Mouse (Mus musculus) midbrain, embryonic 15.5 days (tissue): Measurements from ENCODE around the gene Clcn5. TPM values are rescaled to one million over a fixed set of nuclear protein-coding genes. Genes with fewer than 3 reads are reported as not detected.

Source experiments
- ATAC-seq: fragments of 200-750 bp; cut with Nextera tagmentation; replicated peaks from 2 replicates; pipeline ENCODE4 v1.8.0; 2017; ENCODE audit warnings: moderate TSS enrichment
- H3K27ac ChIP-seq: fragments of 300-500 bp; sonication (generic); 2 replicates; pipeline ENCODE4 v1.5.1; 2015; ENCODE audit warnings: mild to moderate bottlenecking, inconsistent platforms
- H3K27me3 ChIP-seq: fragments of 300-500 bp; sonication (generic); replicated peaks from 2 replicates; pipeline ENCODE4 v1.6.1; 2015; ENCODE audit warnings: inconsistent platforms
- H3K36me3 ChIP-seq: fragments of 300-500 bp; sonication (generic); replicated peaks from 2 replicates; pipeline ENCODE4 v1.6.1; 2015; ENCODE audit warnings: inconsistent platforms
- H3K4me1 ChIP-seq: fragments of 300-500 bp; sonication (generic); 2 replicates; pipeline ENCODE4 v1.6.1; 2015; ENCODE audit warnings: inconsistent platforms
- H3K4me2 ChIP-seq: fragments of 300-500 bp; sonication (generic); 2 replicates; pipeline ENCODE4 v1.6.1; 2015; ENCODE audit warnings: inconsistent platforms, mild to moderate bottlenecking, moderate library complexity
- H3K4me3 ChIP-seq: fragments of 300-500 bp; sonication (generic); 2 replicates; pipeline ENCODE4 v1.5.1; 2015; ENCODE audit warnings: mild to moderate bottlenecking, inconsistent platforms
- H3K9ac ChIP-seq: fragments of 300-500 bp; sonication (generic); 2 replicates; pipeline ENCODE4 v1.6.1; 2015; ENCODE audit warnings: mild to moderate bottlenecking, inconsistent platforms
- H3K9me3 ChIP-seq: fragments of 300-500 bp; sonication (generic); 2 replicates; pipeline ENCODE4 v1.6.1; 2016; ENCODE audit warnings: inconsistent platforms
- WGBS: fragments of 180-500 bp; shearing (Covaris S2); methylation state at CpG from one replicate; pipeline ENCODE4 v1.1.7; 2015; ENCODE audit warnings: mixed read lengths; 5-methylcytosine and 5-hydroxymethylcytosine counted together
- microRNA counts: library from miRNA; unstranded; fragments of <30 nt; microRNA quantifications from one replicate; lab custom pipeline; 2016
- microRNA-seq: library from miRNA; unstranded; fragments of <30 nt; microRNA quantifications from one replicate; pipeline ENCODE4, GENCODE M21; 2016
- polyA plus RNA-seq: library from polyadenylated mRNA; unstranded; fragments of >200 nt; fragmentation: Nextera tagmentation; extraction: Ambion mirVana; gene quantifications from 2 replicates; pipeline ENCODE4 v1.2.1, GENCODE M21; 2015

Clcn5 gene
- polyA plus RNA-seq, 1 experiment from 2014 or later, result 7.9 TPM

DNA sequence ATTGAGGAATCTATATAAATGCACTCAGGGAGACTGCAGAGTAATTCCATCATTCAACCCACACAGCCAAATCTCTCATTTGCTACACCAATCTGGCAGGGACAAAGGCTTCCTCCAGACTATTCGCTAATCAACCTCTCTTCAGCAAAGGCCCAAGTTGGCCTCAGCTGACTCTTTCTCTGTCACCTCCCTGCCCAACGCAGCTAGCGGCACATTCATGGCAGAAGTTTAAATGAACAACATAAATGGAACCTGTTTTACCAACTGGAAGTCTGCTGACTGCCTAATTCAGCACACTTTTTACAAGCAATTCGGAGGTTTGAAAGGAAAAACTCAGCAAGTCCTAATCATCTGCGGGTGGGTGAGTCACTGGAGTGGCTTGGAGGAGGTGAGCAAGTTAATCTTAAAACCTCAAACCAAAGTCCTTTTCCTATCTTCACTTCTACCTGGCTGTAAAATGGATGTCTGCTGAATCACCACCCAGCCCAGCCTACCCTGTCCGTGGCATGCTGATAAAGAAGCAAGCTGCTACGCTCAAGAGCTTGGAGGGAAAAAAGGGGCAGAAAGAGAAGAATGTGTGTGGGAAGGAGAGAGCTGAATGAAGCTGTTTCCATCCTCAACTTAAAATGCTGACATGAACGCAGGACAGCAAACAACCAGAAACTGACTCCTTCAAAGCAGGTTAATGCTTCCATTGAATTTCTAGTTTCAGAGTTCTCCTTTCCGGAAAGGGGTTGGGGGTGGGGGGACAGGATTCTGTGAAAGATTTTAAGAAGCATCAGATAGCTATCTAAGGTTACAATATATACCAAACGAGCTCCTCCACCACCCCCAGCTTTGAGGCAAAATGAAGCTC, 131.5 kb downstream of the Clcn5 start:
- Histone ChIP-seq H3K9me3 (no peaks in the 10 kb centered on the region), H3K27ac (peak overlapping the region; percentile 88), H3K27me3 (no peaks in the 10 kb centered on the region), H3K36me3 (no peaks in the 10 kb centered on the region), H3K4me1 (no peaks in the 10 kb centered on the region), H3K4me2 (peak overlapping the region; percentile 47), H3K4me3 (peak overlapping the region; percentile 42), H3K9ac (peak overlapping the region; percentile 49)
- 35% methylated on average over 10 of the region's 10 CpGs for WGBS
- ATAC-seq, result peak; percentile 66

DNA sequence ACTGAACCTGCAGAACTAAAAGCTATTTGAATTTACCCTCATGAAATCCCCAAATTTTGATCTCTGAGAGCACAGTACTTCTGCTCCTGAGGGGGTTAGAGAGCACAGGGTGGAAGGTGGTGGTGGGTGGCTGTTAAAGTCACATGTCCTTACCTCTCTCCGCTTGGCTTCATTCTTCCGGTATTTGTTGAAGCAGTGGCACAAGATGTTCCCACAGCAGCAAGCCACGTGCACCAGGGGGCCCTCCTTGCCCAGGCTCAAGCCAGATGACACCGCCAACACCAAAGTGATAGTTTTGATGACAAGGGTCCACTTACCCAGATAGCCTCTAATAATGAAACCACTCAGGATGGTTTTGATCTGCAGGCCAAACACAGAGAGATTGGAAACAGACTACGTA, 149.0 kb downstream of the Clcn5 start:
- H3K36me3 ChIP-seq, result peaks cover 3% of the 10 kb centered on the region; the same call in 1 of the 2 replicates
- H3K9ac ChIP-seq, result no peak overlapping the region
- no peak overlapping the region for H3K4me3 ChIP-seq
- 91% methylated on average over 5 of the region's 5 CpGs for WGBS
- no peaks in the 10 kb centered on the region for H3K27me3 ChIP-seq
- H3K4me2 ChIP-seq, result no peak overlapping the region
- no peaks in the 10 kb centered on the region for H3K4me1 ChIP-seq
- no peaks in the 10 kb centered on the region for H3K9me3 ChIP-seq
- ATAC-seq, result no peak
- H3K27ac ChIP-seq, result no peak overlapping the region

DNA sequence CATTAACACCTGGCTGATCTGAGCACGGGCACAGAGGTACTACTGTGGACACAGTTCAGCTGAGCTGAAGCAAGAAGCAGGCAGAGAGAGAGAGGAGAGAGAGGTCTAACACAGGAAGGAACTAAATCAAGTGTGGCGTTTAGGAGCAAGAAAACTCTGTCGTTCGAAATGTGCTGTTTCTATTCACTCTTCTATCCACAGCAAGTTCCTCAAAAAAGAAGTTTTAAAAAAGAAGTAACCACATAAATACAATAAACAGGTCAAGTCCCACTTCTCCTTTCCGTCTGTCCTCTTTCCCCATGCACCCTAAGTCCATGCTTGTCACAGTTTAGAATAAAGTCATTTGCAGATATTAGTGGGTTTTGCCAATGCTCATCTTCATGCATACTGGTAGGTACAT, 150.4 kb downstream of the Clcn5 start:
- peaks cover 3% of the 10 kb centered on the region; the same call in 1 of the 2 replicates for H3K36me3 ChIP-seq
- ATAC-seq, result no peak
- no peaks in the 10 kb centered on the region for H3K9me3 ChIP-seq
- no peak overlapping the region for H3K9ac ChIP-seq
- no peaks in the 10 kb centered on the region for H3K27me3 ChIP-seq
- H3K4me1 ChIP-seq, result no peaks in the 10 kb centered on the region
- H3K27ac ChIP-seq, result no peak overlapping the region
- H3K4me3 ChIP-seq, result no peak overlapping the region
- no peak overlapping the region for H3K4me2 ChIP-seq
- 88% methylated on average over 5 of the region's 5 CpGs for WGBS

DNA sequence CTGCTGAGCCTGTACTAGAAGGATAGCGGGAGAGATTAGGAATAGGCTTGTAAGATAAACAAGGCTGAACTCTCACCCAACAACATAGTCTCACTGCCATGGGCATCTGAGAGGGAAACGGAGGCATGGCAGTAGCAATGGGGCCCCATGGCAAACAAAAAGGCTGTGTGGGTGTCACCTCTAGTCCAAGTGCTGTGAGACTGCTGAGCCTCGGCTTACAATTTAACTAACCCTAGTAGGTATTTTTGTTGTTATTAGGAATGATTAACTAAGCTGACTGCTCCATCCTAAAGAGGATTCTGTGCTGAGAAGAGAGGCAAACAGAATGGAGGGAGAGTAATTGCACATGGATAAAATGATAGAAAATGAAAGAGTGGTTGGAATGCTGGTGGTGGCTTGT, 161.2 kb downstream of the Clcn5 start:
- no peak overlapping the region for H3K27ac ChIP-seq
- H3K9me3 ChIP-seq, result no peaks in the 10 kb centered on the region
- ATAC-seq, result no peak
- no peak overlapping the region for H3K4me3 ChIP-seq
- no peaks in the 10 kb centered on the region for H3K27me3 ChIP-seq
- H3K4me2 ChIP-seq, result no peak overlapping the region
- H3K4me1 ChIP-seq, result no peaks in the 10 kb centered on the region
- H3K36me3 ChIP-seq, result no peaks in the 10 kb centered on the region; the same call in 1 of the 2 replicates
- H3K9ac ChIP-seq, result no peak overlapping the region
- WGBS, result 89% methylated on average over 3 of the region's 3 CpGs

DNA sequence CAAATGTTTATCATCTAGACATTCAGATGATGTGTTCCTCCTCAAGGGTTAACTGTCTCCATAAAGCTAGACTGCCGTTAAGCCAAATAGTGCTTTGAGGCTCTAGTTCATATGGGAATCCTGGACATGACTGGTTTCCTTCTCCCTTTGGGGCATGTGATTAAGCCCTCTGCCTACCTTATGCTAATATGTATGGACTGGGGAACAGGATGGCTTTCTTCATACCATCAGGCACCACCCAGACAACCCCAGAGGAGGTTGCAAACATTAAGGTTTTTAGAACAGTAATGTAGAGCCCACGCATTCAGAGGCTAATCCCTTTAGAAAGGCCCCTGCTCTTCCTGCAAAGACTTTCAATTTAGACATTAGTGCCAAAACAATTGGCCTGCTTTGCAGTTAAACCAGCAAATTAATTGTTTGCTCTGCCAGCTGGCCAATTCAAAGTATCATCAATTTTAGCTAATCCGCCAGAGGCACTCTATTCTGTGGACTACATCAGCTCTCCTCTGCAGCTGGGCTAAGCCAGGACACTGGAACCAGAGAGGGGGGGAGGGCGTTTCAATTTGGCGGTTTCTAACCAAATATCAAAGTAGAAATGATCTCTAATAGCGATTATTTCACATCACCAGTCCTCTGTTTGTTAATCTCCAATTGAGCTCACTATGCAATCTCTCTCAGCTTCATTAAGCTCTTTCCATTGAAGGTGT, 163.0 kb downstream of the Clcn5 start:
- no peaks in the 10 kb centered on the region for H3K4me1 ChIP-seq
- no peak overlapping the region for H3K4me3 ChIP-seq
- no peaks in the 10 kb centered on the region for H3K27me3 ChIP-seq
- WGBS, result 38% methylated on average over 6 of the region's 6 CpGs
- no peak overlapping the region for H3K27ac ChIP-seq
- no peaks in the 10 kb centered on the region; the same call in 1 of the 2 replicates for H3K36me3 ChIP-seq
- H3K9me3 ChIP-seq, result no peaks in the 10 kb centered on the region
- no peak overlapping the region for H3K9ac ChIP-seq
- peak; percentile 69 for ATAC-seq
- H3K4me2 ChIP-seq, result no peak overlapping the region

DNA sequence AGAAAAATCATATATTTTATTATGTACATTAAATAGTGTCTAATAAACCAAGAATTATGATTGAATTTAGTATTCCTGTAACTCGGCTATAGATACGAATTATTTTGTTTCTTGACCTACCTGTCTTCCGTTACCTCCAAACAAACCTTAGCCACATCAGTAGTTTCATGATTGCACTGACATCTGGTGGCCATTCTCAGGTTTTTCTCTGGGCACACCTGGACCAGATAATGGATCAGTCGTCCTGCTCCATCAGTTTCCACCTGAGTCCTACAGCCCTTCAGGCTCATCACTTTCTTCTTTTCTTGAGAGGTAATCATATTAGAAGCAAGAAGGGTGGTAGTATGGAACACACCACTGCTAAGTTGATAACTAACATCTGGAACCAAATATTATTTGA, 169.0 kb downstream of the Clcn5 start:
- H3K36me3 ChIP-seq, result no peaks in the 10 kb centered on the region
- no peak overlapping the region for H3K4me2 ChIP-seq
- 0 out of 2 replicates have a peak, but pooled peaks have one; percentile 33 for ATAC-seq
- 73% methylated on average over 4 of the region's 4 CpGs for WGBS
- no peaks in the 10 kb centered on the region for H3K27me3 ChIP-seq
- no peak overlapping the region for H3K27ac ChIP-seq
- H3K4me1 ChIP-seq, result no peaks in the 10 kb centered on the region
- no peak overlapping the region for H3K4me3 ChIP-seq
- H3K9ac ChIP-seq, result no peak overlapping the region
- no peaks in the 10 kb centered on the region for H3K9me3 ChIP-seq

DNA sequence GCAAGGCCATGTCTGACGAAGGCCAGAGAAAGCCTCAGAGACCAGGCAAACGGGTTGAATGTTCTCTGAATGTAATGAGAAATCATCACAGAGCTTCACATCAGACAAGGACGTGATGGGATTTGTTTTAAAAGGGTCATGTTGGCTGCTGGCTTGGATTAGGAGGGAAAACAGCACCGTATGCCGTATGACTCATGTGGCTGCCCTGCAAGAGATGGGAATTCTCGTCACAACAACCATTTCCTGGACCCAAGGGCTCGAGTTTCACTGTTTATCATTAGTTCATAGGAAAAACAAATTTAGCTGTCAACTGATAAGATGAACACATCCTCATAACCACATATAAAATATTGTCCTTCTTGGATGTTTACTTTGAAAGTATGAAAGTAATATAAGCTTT, 173.0 kb downstream of the Clcn5 start:
- no peak for ATAC-seq
- Histone ChIP-seq H3K36me3 (no peaks in the 10 kb centered on the region), H3K27ac (no peak overlapping the region), H3K4me2 (no peak overlapping the region), H3K4me3 (no peak overlapping the region), H3K9ac (no peak overlapping the region), H3K4me1 (no peaks in the 10 kb centered on the region), H3K27me3 (no peaks in the 10 kb centered on the region), H3K9me3 (no peaks in the 10 kb centered on the region)
- WGBS, result 74% methylated on average over 7 of the region's 7 CpGs

DNA sequence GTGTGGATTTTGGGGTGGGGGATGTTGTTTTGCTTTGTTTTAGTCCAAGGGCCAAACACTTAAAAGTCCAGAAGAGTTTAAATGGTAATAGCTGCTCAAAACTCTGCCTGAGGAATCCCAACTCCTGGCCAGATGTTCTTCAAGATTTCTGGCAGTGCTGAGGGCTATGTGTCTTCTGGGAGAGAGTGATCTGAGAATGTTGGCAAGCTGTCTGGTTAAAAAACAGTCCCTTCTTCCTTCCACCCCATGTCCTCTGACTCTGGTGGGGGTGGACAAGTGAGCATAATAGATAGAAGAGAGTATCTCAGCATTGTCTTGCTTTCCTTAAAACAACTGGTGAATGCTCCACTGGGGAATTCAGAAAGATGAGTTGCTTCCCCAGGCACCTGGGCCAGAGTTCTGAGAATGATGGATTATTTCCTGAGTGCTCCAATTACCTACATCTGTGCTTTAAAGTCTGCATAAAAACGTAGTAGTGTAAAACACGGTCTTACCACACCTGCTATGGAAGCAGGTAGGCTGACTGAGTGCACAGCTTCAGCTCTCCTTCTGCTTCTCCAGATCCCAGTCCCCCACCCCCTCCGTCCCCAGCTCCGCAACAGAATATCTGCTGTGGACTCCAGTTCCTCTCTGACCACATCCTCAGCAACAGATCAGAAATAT, 197.4 kb downstream of the Clcn5 start:
- ATAC-seq, result no peak
- Histone ChIP-seq H3K9me3 (no peaks in the 10 kb centered on the region), H3K27ac (no peak overlapping the region), H3K36me3 (no peaks in the 10 kb centered on the region), H3K4me1 (no peaks in the 10 kb centered on the region), H3K9ac (no peak overlapping the region), H3K27me3 (no peaks in the 10 kb centered on the region), H3K4me2 (no peak overlapping the region), H3K4me3 (no peak overlapping the region)
- 89% methylated on average over 4 of the region's 4 CpGs for WGBS

DNA sequence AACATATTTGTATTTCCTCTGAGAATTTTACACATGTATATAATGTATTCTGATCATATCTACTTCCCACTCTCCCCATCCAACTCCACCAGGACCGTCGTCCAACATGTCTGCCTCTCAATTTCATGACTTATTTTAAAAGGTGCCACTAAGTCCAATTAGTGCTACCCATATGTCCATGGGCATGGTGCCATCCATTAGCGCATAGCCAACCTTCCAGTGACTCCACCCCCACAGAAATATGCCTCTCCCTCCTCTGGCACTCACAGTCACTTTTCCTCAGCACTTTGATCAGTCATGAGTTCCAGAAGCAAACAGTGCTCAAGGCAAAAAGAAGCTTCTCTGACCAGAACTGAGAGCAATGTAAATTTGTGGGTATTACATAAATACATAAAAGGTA, 204.3 kb downstream of the Clcn5 start:
- no peak for ATAC-seq
- no peak overlapping the region for H3K4me2 ChIP-seq
- H3K9ac ChIP-seq, result no peak overlapping the region
- no peaks in the 10 kb centered on the region for H3K4me1 ChIP-seq
- H3K27ac ChIP-seq, result no peak overlapping the region
- no peaks in the 10 kb centered on the region for H3K27me3 ChIP-seq
- no peaks in the 10 kb centered on the region for H3K9me3 ChIP-seq
- no peaks in the 10 kb centered on the region for H3K36me3 ChIP-seq
- no peak overlapping the region for H3K4me3 ChIP-seq
- 79% methylated on average over 3 of the region's 3 CpGs for WGBS

MicroRNAs within 50 kb of the gene (microRNA counts, 519-probe panel; counts per million panel counts)
- microRNA mmu-miR-188-3p (lab: Ali Mortazavi, UCI), result 3,504 counts per million, percentile 81 among the panel's probes with 10 or more counts
- microRNA mmu-miR-188-5p (lab: Ali Mortazavi, UCI), result not detected
- 2,594 counts per million, percentile 54 among the panel's probes with 10 or more counts for microRNA mmu-miR-362-3p (lab: Ali Mortazavi, UCI)
- microRNA mmu-miR-362-5p (lab: Ali Mortazavi, UCI), result 523 counts per million, percentile 1 among the panel's probes with 10 or more counts
- microRNA mmu-miR-500 (lab: Ali Mortazavi, UCI), result 3,201 counts per million, percentile 74 among the panel's probes with 10 or more counts
- microRNA mmu-miR-501-3p (lab: Ali Mortazavi, UCI), result 1,896 counts per million, percentile 14 among the panel's probes with 10 or more counts
- 2,495 counts per million, percentile 50 among the panel's probes with 10 or more counts for microRNA mmu-miR-501-5p (lab: Ali Mortazavi, UCI)
- microRNA mmu-miR-532-3p (lab: Ali Mortazavi, UCI), result 2,192 counts per million, percentile 28 among the panel's probes with 10 or more counts
- 3,034 counts per million, percentile 69 among the panel's probes with 10 or more counts for microRNA mmu-miR-532-5p (lab: Ali Mortazavi, UCI)

Small RNA genes within 50 kb of the gene (microRNA-seq; reads per million reads assigned to microRNA genes)
- gene Mir188 (1,051 reads per million, percentile 80 among the genes with 10 or more reads in this experiment), gene Mir362 (48.5 reads per million, percentile 46 among the genes with 10 or more reads in this experiment), gene Mir500 (148 reads per million, percentile 58 among the genes with 10 or more reads in this experiment), gene Mir501 (511 reads per million, percentile 72 among the genes with 10 or more reads in this experiment), gene Mir532 (1,583 reads per million, percentile 83 among the genes with 10 or more reads in this experiment)

Other genes with a start within 250 kb of the Clcn5 start
- gene Usp27x, start 56.5 kb upstream of the Clcn5 start, polyA plus RNA-seq, result 2.8 and 3.7 TPM in 2 replicates